Mouse (Mus musculus): ENCODE results near the gene Smpd4. TPM values are rescaled to one million over a fixed set of nuclear protein-coding genes. Genes with fewer than 3 reads are reported as not detected.

The Smpd4 gene
- polyA plus RNA-seq, 1 experiment, result 196 TPM

GRCm38 (mm10) chr16:17646310-17647114 lies 27.4 kb downstream of the Smpd4 start, which contains the start of gene Ccdc74a:
Ccdc74a (plus strand) TSS chr16:17646470.
- Histone ChIP-seq H3K4me3 (ENCODE audit: insufficient read depth, low read length) (peak within 1 kb of the TSS; percentile 51), H3K4me1 (ENCODE audit: control insufficient read depth, insufficient read depth, low read length) (peaks cover 4% of the 10 kb centered on the region; the same call in 1 of the 2 replicates), H3K27ac (ENCODE audit: insufficient read depth, low read length) (no peak within 1 kb of the TSS)
- TF ChIP-seq CTCF (IDR thresholded peaks at IDR 0.05; ENCODE audit: extremely low read depth, insufficient read depth, low read length), result no peak
- no peak; the same call in 1 of the 2 replicates for TF ChIP-seq POLR2A (IDR thresholded peaks at IDR 0.05; ENCODE audit: extremely low read depth, insufficient read depth, low read length)

GRCm38 (mm10) chr16:17647156-17647555 lies 28.0 kb downstream of the Smpd4 start:
- Histone ChIP-seq H3K27ac (ENCODE audit: insufficient read depth, low read length) (no peak overlapping the region), H3K4me3 (ENCODE audit: insufficient read depth, low read length) (peak overlapping the region; percentile 51), H3K4me1 (ENCODE audit: control insufficient read depth, insufficient read depth, low read length) (peaks cover 4% of the 10 kb centered on the region; the same call in 1 of the 2 replicates)
- TF ChIP-seq CTCF (IDR thresholded peaks at IDR 0.05; ENCODE audit: extremely low read depth, insufficient read depth, low read length) (no peak), POLR2A (IDR thresholded peaks at IDR 0.05; ENCODE audit: extremely low read depth, insufficient read depth, low read length) (no peak)

GRCm38 (mm10) chr16:17647566-17648340 lies 28.6 kb downstream of the Smpd4 start:
- peaks cover 4% of the 10 kb centered on the region; the same call in 1 of the 2 replicates for H3K4me1 ChIP-seq (ENCODE audit: control insufficient read depth, insufficient read depth, low read length)
- no peak overlapping the region; the same call in 1 of the 2 replicates for H3K4me3 ChIP-seq (ENCODE audit: insufficient read depth, low read length)
- TF ChIP-seq POLR2A (IDR thresholded peaks at IDR 0.05; ENCODE audit: extremely low read depth, insufficient read depth, low read length) (no peak), CTCF (IDR thresholded peaks at IDR 0.05; ENCODE audit: extremely low read depth, insufficient read depth, low read length) (no peak)
- H3K27ac ChIP-seq (ENCODE audit: insufficient read depth, low read length), result no peak overlapping the region

- no peak overlapping the region for H3K4me3 ChIP-seq (ENCODE audit: insufficient read depth, low read length)
- peak; percentile 7; the same call in 1 of the 2 replicates for TF ChIP-seq POLR2A (IDR thresholded peaks at IDR 0.05; ENCODE audit: extremely low read depth, insufficient read depth, low read length)
- no peak for TF ChIP-seq CTCF (IDR thresholded peaks at IDR 0.05; ENCODE audit: extremely low read depth, insufficient read depth, low read length)
- H3K27ac ChIP-seq (ENCODE audit: insufficient read depth, low read length), result peak overlapping the region; percentile 61; the same call in 1 of the 2 replicates
- H3K4me1 ChIP-seq (ENCODE audit: control insufficient read depth, insufficient read depth, low read length), result peaks cover 4% of the 10 kb centered on the region; the same call in 1 of the 2 replicates
These were observed 30.9 kb downstream of the Smpd4 start for GRCm38 (mm10) chr16:17649925-17650605.

DNA sequence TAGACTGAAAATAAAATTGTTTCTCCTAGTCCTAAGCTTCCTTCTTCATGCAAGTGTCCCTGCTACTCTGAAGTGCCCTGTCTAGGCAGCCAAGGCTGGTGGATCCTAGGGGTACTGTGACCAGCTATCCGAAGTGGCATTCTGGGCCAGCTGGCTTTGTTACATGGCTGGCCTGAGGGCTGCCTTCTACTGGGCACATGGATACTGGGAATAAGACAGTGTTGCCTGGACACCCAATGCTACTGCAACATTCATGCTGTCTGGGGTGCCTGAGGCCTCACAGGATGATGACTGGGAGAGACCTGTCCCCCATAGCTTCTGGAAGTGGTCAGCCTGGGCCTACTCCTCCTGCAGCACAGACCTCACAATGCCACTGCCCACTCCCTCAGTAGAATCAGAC lies 31.6 kb downstream of the Smpd4 start:
- TF ChIP-seq POLR2A (IDR thresholded peaks at IDR 0.05; ENCODE audit: extremely low read depth, insufficient read depth, low read length) (no peak), CTCF (IDR thresholded peaks at IDR 0.05; ENCODE audit: extremely low read depth, insufficient read depth, low read length) (no peak)
- H3K4me3 ChIP-seq (ENCODE audit: insufficient read depth, low read length), result no peak overlapping the region
- H3K27ac ChIP-seq (ENCODE audit: insufficient read depth, low read length), result no peak overlapping the region
- H3K4me1 ChIP-seq (ENCODE audit: control insufficient read depth, insufficient read depth, low read length), result peaks cover 4% of the 10 kb centered on the region; the same call in 1 of the 2 replicates

- 0 out of 2 replicates have a peak, but pooled peaks cover 4% of the 10 kb centered on the region for H3K4me1 ChIP-seq (ENCODE audit: control insufficient read depth, insufficient read depth, low read length)
- H3K27ac ChIP-seq (ENCODE audit: insufficient read depth, low read length), result no peak overlapping the region
These were observed 33.5 kb downstream of the Smpd4 start for GRCm38 (mm10) chr16:17652607-17653006.

GRCm38 (mm10) chr16:17653601-17654000 lies 34.4 kb downstream of the Smpd4 start:
- H3K27ac ChIP-seq (ENCODE audit: insufficient read depth, low read length), result no peak overlapping the region
- H3K4me3 ChIP-seq (ENCODE audit: insufficient read depth, low read length), result no peak overlapping the region
- H3K4me1 ChIP-seq (ENCODE audit: control insufficient read depth, insufficient read depth, low read length), result 0 out of 2 replicates have a peak, but pooled peaks cover 4% of the 10 kb centered on the region

More at GRCm38 (mm10) chr16:17652607-17653006, 33.5 kb downstream of the Smpd4 start:
- TF ChIP-seq POLR2A (IDR thresholded peaks at IDR 0.05; ENCODE audit: extremely low read depth, insufficient read depth, low read length) (no peak), CTCF (IDR thresholded peaks at IDR 0.05; ENCODE audit: extremely low read depth, insufficient read depth, low read length) (no peak)
- H3K4me3 ChIP-seq (ENCODE audit: insufficient read depth, low read length), result no peak overlapping the region

GRCm38 (mm10) chr16:17654188-17654795 lies 35.1 kb downstream of the Smpd4 start:
- Histone ChIP-seq H3K27ac (ENCODE audit: insufficient read depth, low read length) (no peak overlapping the region), H3K4me3 (ENCODE audit: insufficient read depth, low read length) (no peak overlapping the region), H3K4me1 (ENCODE audit: control insufficient read depth, insufficient read depth, low read length) (0 out of 2 replicates have a peak, but pooled peaks cover 4% of the 10 kb centered on the region)
- TF ChIP-seq POLR2A (IDR thresholded peaks at IDR 0.05; ENCODE audit: extremely low read depth, insufficient read depth, low read length), result no peak
- no peak for TF ChIP-seq CTCF (IDR thresholded peaks at IDR 0.05; ENCODE audit: extremely low read depth, insufficient read depth, low read length)

More at GRCm38 (mm10) chr16:17653601-17654000, 34.4 kb downstream of the Smpd4 start:
- no peak for TF ChIP-seq CTCF (IDR thresholded peaks at IDR 0.05; ENCODE audit: extremely low read depth, insufficient read depth, low read length)
- no peak for TF ChIP-seq POLR2A (IDR thresholded peaks at IDR 0.05; ENCODE audit: extremely low read depth, insufficient read depth, low read length)
